Mouse (Mus musculus) right cerebral cortex, postnatal 25 days (tissue): ENCODE results near the gene Ttc23l.
"Not testable (repeated sequence)": the region's sequence is repeated elsewhere in the genome, so short reads cannot be mapped to it uniquely, and the experiment has no call there.

ENCODE experiments used
- DNase-seq: peaks from one replicate; pipeline ENCODE4 v3.0.0; 2022

The Ttc23l gene

GRCm38 (mm10) chr15:10506099-10506498 lies 52.4 kb downstream of the Ttc23l start:
- DNase-seq = no peak

DNA sequence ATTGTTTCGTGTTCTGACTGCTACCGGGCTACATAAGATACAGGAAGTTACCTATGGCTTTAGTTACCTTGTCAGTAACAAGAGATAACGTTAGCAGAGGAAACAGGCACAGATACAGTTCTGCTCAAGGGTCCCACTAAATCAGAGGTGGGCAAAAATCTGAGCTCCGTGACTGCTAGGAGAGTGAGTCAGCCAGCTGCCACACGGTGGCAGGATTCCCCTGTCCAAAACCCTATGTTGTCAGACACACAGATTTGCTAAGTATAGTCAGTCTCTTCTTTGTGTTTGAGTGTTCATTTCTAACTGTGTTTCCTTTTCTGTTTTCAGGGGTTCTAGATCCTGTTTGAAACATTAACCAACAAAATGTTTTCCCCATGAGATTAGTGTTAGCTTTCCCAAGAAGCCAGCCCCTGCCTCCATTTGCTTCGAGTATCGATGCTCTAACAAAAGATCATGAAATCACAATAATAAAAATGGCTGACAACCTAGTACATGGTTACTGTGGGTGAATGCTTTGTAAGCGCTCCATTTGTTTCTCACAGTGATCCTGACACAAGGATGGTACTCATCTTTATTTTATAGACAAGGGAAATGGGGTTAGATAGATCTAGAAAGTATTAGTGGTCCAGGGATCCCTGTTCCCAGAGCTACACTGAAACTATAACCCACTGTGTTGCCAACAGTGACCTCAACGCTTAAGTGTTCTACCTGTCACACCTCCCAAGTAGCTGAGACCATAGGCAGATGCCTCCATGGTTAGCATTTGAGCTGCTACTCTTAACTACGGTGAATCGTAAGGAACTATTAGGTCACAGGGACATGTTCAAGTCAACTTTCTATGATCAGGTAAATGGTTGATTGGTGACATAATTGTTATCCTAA lies 57.4 kb downstream of the Ttc23l start:
- peak; percentile 50 for DNase-seq

- no peak for DNase-seq
Observed at GRCm38 (mm10) chr15:10500035-10500434, 58.4 kb downstream of the Ttc23l start.

DNA sequence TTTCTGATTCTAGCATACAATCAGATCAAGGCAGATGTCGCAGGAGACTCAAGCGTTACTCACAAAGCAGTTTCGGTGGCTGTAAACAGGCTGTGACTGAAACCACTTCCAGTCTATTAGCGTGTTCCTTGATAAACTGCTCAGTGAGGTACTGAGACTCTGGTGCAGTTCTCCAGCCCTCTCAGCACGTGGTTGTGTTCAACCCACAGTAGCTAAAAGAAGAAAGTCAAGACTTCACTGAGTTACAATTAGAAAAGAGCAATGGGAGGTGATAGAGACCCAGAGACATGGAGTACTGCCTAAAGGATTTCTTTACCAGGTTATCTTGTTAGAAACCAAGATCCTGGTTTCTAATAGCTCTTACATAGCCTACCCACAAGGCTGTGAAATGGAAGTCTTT lies 58.9 kb downstream of the Ttc23l start:
- DNase-seq = no peak

DNA sequence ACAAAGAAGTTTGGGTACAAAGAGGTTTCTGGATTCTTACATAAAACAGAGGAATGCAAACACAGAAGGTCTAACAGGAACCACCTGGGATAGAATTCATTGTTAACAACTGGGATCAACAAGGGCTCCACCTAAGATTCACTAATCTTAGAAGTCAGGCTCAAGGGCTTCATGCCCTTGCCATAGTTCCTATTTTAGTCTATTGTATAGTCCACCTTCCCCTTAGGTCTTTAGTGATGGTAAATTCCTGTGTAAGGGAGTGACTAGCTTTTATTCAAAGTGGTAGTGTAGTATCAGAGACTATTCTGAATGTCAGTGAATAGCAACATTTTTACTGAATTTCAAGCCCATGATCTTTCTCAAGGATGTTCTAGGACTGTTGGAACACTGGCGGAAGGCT lies 61.8 kb downstream of the Ttc23l start:
- not testable (repeated sequence) for DNase-seq

GRCm38 (mm10) chr15:10495944-10496343 lies 62.5 kb downstream of the Ttc23l start:
- no peak for DNase-seq

DNA sequence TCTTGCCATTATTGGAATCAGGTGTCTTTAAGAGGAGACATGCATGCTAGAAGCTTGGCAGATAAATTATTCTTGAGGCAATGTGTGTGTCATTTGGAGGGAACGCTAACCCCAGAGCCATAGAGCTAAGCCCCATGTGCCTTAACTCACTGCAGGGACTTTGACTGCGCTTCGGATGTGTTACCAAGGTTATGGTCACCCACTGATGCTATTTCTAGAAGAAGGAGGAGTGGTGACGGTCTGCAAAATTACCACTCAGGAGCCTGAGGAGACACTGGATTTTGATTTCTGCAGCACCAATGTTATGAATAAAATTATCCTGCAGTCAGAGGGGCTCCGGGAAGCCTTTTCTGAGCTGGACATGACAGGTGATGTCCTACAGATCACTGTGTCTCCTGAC lies 68.4 kb downstream of the Ttc23l start:
- no peak for DNase-seq

DNA sequence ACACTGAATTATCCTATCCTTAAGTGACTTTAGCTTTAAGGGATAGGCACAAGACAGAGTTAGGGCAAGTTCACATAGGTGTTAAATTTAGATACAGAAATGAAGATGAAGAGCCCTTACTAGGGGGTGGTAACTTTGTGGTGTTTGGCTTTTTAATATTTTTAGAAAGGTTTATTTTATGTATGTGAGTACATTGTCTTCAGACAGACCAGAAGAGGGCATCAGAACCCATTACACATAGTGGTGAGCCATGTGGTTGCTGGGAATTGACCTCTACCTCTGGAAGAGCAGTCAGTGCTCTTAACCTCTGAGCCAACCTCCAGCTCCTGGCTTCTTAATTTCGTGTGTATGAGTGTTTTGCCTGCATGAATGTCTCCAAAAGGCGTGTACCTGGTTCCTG lies 71.2 kb downstream of the Ttc23l start:
- DNase-seq = no peak

DNA sequence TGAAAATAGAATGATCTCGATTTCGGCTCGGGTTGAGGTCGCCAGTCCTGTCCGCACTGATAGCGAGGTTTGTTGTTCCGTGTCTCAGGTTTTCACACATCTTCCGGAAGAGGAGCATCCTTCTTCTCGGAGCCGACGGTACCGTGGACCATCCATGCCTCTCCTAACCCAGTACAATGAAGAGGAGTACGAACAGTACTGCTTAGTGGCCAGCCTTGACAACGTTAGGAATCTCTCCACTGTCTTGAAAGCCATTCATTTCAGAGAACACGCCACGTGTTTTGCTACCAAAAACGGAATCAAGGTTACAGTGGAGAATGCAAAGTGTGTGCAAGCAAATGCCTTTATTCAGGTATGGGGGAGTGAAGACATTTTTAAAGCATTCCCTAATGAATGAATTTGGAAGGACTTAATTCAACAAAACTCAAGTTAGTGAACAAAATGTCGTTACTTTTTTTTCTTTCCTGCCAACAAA lies 72.1 kb downstream of the Ttc23l start:
- DNase-seq = no peak

DNA sequence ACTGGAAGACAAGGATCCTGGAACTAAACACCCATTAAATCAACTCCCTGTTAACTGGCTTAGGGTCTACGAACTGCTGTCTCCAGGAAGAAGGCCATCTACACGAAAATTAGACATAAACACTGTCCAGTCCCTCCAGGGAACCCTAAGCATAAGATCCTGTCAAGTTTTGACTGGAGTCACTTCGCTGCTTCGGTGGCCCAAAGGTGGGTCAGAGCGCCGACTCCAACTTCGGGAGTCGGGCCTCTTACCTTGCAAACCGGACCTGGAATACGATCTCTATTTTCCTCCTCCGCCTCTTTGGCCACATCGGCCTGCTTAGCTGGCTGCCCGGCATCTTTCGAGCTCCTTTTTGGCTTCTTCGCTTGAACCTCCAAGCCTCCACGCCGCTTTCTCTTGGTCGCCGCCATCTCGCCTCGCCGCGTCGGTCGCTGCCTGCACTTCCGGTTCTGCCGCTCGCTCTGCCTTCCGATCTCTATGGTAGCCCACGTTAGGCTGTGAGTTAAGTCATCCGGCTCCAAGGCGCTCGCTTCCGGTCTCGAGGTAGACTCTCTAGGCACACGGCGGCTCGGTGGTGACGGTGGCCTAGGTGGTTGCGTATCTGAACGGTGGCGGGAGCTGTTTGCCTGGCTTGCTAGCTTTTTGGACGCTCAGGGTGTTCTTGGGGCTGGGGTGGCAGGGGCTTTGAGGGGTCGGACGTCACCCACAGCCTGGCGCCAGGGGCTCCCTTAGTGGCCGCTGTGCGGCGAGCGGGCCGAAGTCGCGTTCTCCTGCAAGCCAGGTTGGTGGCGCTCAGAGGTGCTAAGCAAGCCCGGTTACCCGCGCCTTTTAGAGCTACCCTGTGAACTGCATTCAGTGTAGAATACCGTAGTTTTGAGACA lies 72.7 kb downstream of the Ttc23l start, which contains the start of the genes Brix1 and Rad1:
Gene Brix1 (minus strand): TSS at position 464 of the 881 bp plus-strand sequence.
Gene Rad1 (plus strand): TSS at position 535 of the 881 bp plus-strand sequence.
- peak; percentile 93 for DNase-seq

DNA sequence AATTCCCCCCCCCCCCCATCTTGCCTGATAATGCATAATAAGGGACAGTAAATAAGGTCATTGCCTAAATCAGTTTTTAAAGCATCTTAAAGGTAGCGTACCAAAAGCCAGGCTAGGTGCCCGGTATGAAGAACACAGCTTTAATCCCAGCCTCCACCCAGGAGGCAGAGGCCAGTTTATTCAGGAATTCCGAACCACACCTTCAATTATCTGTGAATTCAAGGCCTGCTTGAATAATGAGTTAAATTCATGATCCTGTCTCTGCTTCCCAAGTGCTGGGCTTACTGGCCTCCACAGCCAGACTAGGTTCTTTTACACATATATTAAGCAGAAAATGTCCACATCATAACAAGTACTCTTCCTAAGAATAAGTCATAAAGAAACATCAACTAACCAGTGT lies 87.5 kb downstream of the Ttc23l start:
- no peak for DNase-seq

DNA sequence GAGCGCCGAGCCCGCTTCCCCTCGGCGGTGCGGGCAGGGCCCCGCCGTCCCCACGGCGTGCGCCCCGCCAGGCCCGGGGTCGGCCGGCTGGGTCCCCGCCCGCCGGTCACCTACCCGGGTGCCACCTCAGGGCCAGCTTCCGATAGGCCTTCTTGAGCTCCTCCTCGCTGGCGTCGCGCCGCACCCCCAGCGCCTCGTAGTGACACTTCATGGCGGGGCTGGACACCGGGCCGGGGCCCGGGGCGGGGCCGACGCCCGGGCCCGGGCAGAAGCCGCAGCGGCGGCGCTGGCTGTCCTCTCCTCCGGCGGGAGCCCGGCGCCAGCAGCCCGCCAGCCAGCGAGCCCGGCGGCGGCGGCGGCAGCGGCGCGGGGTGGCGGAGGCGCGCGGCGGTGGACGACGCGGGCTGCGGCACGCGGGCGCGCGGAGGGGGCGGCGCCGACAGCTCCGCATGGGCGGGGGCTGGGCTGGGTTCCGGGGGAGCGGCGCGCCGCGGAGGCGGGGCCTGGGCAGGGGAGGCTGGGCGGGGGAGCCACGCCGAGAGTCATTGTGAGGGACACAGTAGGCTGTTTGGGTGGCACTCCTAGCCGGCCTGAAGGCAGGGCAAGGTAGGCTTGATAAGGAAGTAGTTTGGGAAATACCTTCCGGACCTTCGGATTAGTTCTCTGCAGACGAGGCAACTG lies 88.2 kb downstream of the Ttc23l start, which contains the start of gene Dnajc21:
Gene Dnajc21 (minus strand): TSS at position 366 of the 681 bp plus-strand sequence.
- peak; percentile 80 for DNase-seq

DNA sequence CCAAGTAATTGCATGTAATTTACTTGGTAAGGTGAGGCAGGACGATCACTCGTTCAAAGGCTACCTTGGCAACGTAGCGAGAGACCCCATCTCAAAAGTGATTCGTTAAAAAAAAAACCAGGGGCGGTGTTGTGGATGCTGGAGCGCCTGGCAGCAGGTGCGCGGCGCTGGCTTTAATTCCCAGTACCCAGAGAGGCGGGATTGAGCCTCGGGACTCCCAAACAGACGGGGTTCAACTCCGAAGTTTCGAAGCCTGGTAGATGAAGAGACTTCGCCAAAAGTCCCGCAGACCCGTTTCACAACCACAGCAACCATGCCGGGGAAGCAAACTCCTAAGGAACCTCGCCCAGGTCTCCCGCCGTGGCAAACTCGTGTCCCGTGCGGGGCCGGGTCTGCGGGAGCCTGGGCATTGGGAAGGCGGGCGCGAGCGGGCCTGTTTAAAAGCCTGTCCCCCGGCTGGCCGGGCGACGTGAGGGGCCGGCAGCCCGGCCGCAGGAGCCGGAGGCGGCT lies 88.8 kb downstream of the Ttc23l start:
- no peak for DNase-seq

- no peak for DNase-seq
Observed at GRCm38 (mm10) chr15:10468761-10469160, 89.7 kb downstream of the Ttc23l start.

DNA sequence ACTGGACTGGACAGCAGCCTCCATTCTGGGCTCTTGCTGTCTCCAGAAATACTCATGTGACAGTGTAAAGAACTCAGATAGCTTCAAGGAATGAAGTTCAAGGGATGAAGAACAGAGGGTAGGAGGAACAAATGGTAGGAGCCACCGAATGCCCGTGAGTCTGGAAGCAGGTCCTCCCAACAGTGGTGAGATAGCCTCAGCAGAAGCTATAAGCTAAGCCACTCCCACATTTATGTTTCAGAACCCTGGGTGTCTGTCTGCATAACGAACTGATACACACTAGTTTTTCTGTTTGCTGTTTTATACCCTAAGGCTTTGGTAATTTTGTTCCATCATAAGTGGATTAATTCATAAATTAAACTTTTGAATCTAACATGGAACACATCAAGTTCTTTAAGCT lies 93.8 kb downstream of the Ttc23l start:
- DNase-seq = no peak

- no peak for DNase-seq
Observed at GRCm38 (mm10) chr15:10463555-10463954, 94.9 kb downstream of the Ttc23l start.

- no peak for DNase-seq
Observed at GRCm38 (mm10) chr15:10460986-10461385, 97.5 kb downstream of the Ttc23l start.
